Mouse (Mus musculus): Measurements from ENCODE around the gene Whrn.

Gene Whrn

GRCm38 (mm10) chr4:63391322-63391721 lies 104.5 kb downstream of the Whrn start:
- in situ Hi-C loops (cut with MboI; ENCODE audit: unreplicated experiment in 2 of 2) = loop anchor here (25.0 kb wide), 2 partner anchors 1029 to 1054 kb away; partner anchors contain the start of genes Fkbp15 (in 1 of the 2) and Slc31a1 (in 1 of the 2)

DNA sequence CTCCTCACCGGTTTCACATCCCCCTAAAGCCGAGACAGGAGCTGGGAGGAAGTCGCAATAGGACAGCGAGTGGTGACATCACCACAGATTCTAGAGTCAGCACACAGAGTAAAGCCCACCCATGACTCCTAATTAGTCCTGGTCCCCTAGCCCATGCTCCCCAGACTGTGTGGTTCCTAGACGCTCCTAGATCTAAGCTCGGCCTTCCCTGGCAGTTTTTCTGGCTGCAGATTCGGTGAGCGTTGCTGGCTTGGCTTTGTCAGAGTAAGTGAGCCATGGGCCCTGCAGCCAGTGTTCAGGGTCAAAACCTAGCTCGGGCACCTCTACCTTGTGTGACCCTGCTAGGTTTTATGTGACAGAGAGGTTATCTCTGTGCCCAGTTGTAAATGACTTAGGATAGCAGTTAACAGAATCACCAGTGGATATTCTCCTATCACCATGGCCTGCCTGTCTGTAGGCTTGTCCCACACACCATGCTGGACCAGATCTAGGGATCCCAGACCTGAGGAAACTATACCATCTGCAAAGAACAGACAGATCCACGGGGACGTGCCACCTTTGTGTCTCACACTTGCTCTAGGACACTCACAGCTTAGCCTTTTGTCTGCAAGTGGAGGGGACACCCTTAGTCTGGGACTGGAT lies 105.8 kb downstream of the Whrn start:
- in situ Hi-C loops (cut with MboI; ENCODE audit: unreplicated experiment in 2 of 2) = loop anchor here (25.0 kb wide), 2 partner anchors 1028 to 1053 kb away; partner anchors contain the start of genes Fkbp15 (in 1 of the 2) and Slc31a1 (in 1 of the 2)

DNA sequence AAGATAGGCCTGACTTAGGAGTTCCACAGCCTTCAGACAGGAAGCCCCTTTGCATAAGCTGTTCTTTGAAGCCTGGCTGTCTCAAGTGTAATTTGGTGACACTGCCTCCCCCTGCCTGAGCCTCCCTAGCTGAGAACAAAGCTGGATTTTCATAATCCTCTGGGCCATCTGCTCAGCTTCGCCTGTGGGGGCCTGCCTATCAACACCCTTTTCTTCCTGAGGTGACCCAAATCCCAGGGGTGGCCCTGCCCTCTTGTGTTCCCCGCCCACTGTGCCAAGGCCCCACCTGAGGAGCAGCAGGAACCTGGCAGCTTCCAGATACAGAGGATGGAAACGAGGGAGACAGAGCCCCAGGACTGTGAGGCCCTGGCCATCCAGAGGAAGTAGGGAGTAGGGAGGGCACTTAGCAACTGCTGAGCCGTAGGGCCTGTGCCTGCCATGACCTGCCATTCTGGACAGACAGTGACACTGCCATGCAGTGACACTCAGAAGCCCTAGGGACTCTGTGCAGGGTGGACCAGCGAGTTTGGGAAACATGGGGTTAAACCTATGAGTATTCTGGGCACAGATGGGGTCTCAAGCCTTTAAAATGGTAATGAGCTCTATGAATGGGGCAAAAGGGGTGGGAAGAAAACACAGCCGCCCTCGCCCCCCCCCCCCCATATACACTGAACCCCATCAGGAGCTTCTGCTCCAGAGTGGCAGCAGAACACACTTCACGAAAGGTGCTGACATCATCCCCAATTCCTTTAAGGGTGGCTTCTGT lies 106.5 kb downstream of the Whrn start:
- in situ Hi-C loops (cut with MboI; ENCODE audit: unreplicated experiment in 2 of 2) = loop anchor here (25.0 kb wide), 2 partner anchors 1027 to 1052 kb away; partner anchors contain the start of genes Fkbp15 (in 1 of the 2) and Slc31a1 (in 1 of the 2)

DNA sequence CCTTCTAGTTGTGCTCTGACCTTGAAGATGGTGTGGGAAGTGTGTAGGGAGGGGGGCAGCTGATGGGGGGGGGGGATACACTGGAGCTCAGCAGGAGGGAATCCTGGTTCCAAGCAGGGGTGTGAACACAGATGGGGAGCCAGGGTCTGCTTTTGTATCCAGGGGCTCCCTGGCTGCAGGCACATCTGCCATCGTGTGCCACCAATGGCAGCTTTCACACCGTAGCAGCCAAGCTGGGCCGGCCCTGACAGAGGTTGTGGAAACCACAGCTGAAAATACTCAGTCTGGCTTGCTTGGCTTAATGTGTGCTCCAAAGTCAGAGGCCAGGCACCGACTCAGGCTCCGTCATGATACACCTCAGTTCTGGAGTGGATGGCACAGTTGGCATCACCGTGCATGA lies 107.8 kb downstream of the Whrn start:
- in situ Hi-C loops (cut with MboI; ENCODE audit: unreplicated experiment in 2 of 2) = loop anchor here (25.0 kb wide), 2 partner anchors 1026 to 1051 kb away; partner anchors contain the start of genes Fkbp15 (in 1 of the 2) and Slc31a1 (in 1 of the 2)

DNA sequence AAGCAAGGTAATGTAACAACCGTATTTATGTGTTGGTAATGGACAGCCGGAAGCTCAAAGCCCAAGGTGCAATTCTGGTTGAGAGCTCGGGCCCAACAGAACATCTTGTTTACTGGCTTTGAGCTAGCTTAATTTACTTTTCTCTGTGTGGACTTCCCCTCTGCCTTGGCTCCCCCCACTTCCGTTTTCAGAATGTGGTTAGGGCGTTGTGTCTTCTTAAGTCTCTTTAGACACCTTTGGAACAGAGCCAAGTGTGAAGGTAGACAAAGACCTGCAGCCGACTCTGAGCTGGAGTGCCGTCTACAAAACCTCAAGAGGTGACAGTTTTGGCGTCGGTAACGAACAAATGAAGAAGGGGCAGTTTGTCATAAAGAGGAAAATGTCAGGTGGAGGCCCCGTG lies 110.0 kb downstream of the Whrn start:
- in situ Hi-C loops (cut with MboI; ENCODE audit: unreplicated experiment in 2 of 2) = loop anchor here (25.0 kb wide), 2 partner anchors 1023 to 1048 kb away; partner anchors contain the start of genes Fkbp15 (in 1 of the 2) and Slc31a1 (in 1 of the 2)

GRCm38 (mm10) chr4:63385253-63385652 lies 110.5 kb downstream of the Whrn start:
- in situ Hi-C loops (cut with MboI; ENCODE audit: unreplicated experiment in 2 of 2) = loop anchor here (25.0 kb wide), 2 partner anchors 1023 to 1048 kb away; partner anchors contain the start of genes Fkbp15 (in 1 of the 2) and Slc31a1 (in 1 of the 2)

GRCm38 (mm10) chr4:63384262-63384661 lies 111.5 kb downstream of the Whrn start:
- in situ Hi-C loops (cut with MboI; ENCODE audit: unreplicated experiment in 2 of 2) = loop anchor here (25.0 kb wide), 2 partner anchors 1022 to 1047 kb away; partner anchors contain the start of genes Fkbp15 (in 1 of the 2) and Slc31a1 (in 1 of the 2)

DNA sequence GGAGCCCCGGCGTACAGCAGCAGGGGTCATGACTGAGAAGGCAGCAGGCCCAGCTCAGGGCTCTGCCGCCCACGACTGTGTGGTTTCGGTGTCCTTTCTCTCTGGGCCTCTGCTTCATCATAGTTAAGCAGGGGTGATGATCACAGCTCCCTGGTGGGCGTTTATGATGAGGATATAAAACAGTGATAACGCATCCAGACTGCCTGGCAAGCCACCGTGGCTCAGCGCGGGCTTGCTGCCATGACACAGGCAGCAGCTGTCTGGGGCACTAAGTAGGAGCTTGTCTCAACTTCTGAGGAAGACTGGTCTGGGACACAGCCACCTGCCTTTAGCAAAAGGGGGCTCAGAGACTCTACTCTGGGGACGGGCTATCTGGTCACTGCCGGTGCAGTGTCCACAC lies 112.3 kb downstream of the Whrn start:
- in situ Hi-C loops (cut with MboI; ENCODE audit: unreplicated experiment in 2 of 2) = loop anchor here (25.0 kb wide), 2 partner anchors 1021 to 1046 kb away; partner anchors contain the start of genes Fkbp15 (in 1 of the 2) and Slc31a1 (in 1 of the 2)

DNA sequence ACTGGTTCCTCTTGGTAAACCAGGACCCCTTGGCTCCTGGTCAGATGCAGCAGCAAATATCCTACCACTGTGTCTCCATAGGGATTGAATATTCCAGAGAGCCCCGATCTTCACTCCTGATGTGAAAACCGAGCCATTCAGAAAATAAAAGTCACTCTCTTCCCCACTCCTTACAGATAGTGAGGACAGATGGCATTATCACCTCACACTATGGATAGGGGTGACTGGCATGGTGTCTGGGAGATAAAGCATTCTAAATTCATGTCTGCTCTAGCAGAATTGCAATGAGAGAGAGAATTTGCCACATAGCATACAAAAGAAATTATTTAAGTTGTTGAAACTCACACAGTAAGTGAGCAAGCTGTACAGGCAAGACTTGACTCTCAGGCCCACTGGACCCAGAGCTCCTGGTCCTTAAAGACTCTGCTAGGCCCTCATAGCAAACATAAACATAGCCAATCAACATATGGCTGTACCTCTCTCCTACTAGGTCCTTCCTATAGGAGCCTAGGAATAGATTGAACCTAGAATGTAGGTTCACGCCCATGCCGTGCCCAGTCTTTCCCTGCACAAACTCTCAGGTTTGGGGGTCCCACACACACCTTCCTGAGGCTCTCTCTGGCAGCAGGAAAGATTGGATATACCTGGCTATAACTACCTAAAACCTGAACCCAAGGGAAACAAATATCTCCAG lies 113.0 kb downstream of the Whrn start:
- in situ Hi-C loops (cut with MboI; ENCODE audit: unreplicated experiment in 2 of 2) = loop anchor here (25.0 kb wide), 2 partner anchors 1021 to 1046 kb away; partner anchors contain the start of genes Fkbp15 (in 1 of the 2) and Slc31a1 (in 1 of the 2)

- in situ Hi-C loops (cut with MboI; ENCODE audit: unreplicated experiment in 2 of 2) = loop anchor here (10.0 to 25.0 kb wide), 3 partner anchors 187 to 1040 kb away; partner anchors contain the start of genes Fkbp15 (in 1 of the 2) and Slc31a1 (in 1 of the 2)
Measured at GRCm38 (mm10) chr4:63377483-63377882, 118.3 kb downstream of the Whrn start.

DNA sequence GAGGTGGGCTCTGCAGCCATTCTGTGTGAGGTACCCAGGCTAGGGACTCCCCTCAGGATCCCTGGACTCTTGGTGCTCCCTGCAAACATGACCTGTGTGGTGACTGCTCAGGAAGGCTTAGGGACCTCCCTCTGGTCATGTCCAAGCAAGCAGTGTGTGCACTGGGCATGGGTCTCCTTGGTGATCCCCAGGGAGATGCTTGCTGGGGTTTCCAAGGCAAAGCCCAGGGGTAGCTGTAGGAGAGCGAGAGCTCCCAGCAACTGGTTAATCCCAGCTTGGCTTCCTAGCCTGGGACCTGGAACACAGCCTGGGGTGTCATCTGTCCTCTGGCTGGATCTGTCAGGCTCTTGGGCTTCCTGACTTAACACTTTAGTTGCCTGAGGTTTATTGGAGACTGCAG lies 120.4 kb downstream of the Whrn start:
- in situ Hi-C loops (cut with MboI; ENCODE audit: unreplicated experiment in 2 of 2) = loop anchor here (10.0 to 25.0 kb wide), 3 partner anchors 189 to 1038 kb away; partner anchors contain the start of genes Fkbp15 (in 1 of the 2) and Slc31a1 (in 1 of the 2)

DNA sequence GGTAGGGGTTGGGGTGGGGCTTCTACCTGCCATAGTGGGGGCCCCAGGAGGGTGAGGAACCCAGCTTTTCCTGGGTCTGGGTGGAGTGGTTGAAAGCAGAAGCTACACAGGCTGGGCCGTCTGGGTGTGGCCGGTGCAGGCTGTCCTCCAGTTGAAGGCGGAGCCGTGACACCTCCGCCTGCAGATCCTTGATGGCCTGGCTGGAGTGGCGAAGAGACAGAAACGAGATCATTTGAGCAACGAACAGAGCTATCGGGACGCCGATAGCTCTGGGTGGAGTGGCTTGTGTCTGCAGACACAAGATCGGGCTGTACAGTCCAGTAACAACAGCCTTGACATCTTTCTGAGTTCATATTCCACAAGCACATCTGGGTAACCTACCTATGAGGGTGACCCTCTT lies 121.5 kb downstream of the Whrn start:
- in situ Hi-C loops (cut with MboI; ENCODE audit: unreplicated experiment in 2 of 2) = loop anchor here (5.0 to 10.0 kb wide), 4 partner anchors 33 to 190 kb away; partner anchors contain the start of genes Tmem268 (in 1 of the 2) and Whrn (in 1 of the 2)

DNA sequence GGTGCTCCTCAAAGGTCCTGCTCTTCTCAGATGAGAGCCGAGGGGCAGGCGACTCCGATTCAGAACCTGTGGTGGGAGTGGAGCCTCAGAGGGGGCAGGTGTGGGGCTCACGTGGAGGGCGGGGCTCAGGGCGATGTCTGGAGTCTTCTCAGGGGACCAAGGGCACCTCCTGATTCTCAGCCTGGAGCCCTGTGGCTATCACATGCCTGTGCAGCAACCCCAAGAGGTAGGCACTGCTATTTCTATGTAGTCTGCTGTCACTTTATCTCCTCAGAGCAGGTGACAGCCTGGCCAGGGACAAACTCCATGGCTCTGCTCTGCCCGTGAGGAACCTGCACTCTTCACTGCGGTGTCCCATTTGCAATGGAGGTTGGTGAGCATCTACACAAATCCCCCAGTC lies 122.4 kb downstream of the Whrn start:
- in situ Hi-C loops (cut with MboI; ENCODE audit: unreplicated experiment in 2 of 2) = loop anchor here (5.0 to 10.0 kb wide), 4 partner anchors 34 to 191 kb away; partner anchors contain the start of genes Tmem268 (in 1 of the 2) and Whrn (in 1 of the 2)

DNA sequence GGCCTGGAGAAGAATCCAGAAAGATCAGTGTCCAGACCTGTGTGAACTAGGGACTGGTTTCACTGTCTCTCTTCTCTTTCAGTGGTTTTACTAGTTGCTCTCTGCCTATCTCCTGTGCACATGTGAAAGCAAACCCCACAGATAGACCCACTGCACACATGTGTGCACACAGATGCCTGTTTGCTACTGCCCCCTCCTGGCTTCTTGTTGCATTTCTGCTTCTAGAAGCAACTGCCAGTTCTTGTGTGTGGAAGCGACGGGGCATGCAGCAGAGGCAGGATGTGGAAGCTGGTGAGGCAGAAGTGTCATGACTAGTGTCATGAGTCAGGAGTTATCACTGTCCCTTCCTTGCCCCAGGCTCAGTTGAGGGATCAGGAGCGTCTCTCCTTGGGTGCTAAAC lies 123.9 kb downstream of the Whrn start:
- in situ Hi-C loops (cut with MboI; ENCODE audit: unreplicated experiment in 2 of 2) = loop anchor here (5.0 to 10.0 kb wide), 4 partner anchors 35 to 193 kb away; partner anchors contain the start of genes Tmem268 (in 1 of the 2) and Whrn (in 1 of the 2)

DNA sequence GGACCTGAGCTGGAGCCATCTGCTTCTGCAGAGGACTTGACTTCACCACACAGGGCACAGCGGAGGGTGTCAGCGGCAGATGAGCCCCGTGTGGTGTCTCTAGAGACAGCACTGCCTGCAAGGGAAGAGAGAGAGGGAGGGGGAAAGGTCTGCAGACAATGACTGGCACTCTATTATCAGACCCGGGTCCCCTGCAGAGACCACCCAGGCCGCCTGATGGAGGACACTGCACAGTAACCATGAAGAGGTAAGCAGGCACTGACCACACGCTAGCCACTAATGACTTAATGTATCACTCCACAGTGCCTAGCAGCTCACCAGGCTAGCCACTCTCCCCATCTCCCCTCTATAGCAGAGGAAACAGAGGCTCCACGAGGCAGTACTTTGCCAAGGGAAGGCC lies 124.9 kb downstream of the Whrn start:
- in situ Hi-C loops (cut with MboI; ENCODE audit: unreplicated experiment in 2 of 2) = loop anchor here (5.0 to 10.0 kb wide), 4 partner anchors 36 to 194 kb away; partner anchors contain the start of genes Tmem268 (in 1 of the 2) and Whrn (in 1 of the 2)

DNA sequence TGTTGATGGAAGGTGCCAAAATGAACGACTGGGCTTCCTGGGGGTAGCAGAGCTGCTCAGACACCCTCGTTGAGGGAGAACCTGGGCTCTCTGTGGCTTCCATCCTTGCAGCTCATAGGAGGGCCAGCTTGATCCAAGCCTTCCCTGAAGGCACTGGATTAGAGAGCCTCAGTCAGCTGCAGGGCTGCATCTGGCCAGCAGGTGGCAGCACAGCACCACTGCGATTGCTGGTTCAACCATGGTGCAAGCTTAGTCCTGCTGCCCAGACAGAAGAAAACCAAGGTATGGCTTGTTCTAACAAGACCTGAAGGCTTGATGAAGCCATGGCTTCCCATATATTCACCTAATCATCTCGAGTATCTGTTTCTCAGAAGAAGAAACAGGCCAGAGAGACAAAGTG lies 127.2 kb downstream of the Whrn start:
- in situ Hi-C loops (cut with MboI; ENCODE audit: unreplicated experiment in 2 of 2) = no loop called here

Data from v-Abl transformed pro-B cells (cell line).